Mouse (Mus musculus) stomach, postnatal 0 days (tissue): ENCODE data around the gene Pde4b. TPM values are rescaled to one million over a fixed set of nuclear protein-coding genes. Genes with fewer than 3 reads are reported as not detected.

Source experiments
- ATAC-seq: fragments of 200-750 bp; cut with Nextera tagmentation; 2 replicates; pipeline ENCODE4 v1.8.0; 2017; ENCODE audit not compliant: low FRiP score, low TSS enrichment
- DNase-seq: peaks from one replicate; pipeline ENCODE4 v3.0.0-alpha.2; 2016; ENCODE audit warnings: low spot score
- H3K27ac ChIP-seq: fragments of 300-500 bp; sonication (generic); replicated peaks from 2 replicates; pipeline ENCODE4 v1.5.1; 2014; ENCODE audit warnings: mild to moderate bottlenecking, control low read depth
- H3K27me3 ChIP-seq: fragments of 300-500 bp; sonication (generic); 2 replicates; pipeline ENCODE4 v1.6.1; 2014; ENCODE audit warnings: low read length; ENCODE audit not compliant: control insufficient read depth, insufficient read depth
- H3K36me3 ChIP-seq: fragments of 300-500 bp; sonication (generic); 2 replicates; pipeline ENCODE4 v1.6.1; 2014; ENCODE audit warnings: low read length, mixed read lengths; ENCODE audit not compliant: control insufficient read depth, insufficient read depth
- H3K4me1 ChIP-seq: fragments of 300-500 bp; sonication (generic); replicated peaks from 2 replicates; pipeline ENCODE4 v1.6.1; 2014; ENCODE audit warnings: antibody characterized with exemption; ENCODE audit not compliant: control insufficient read depth, insufficient read depth
- H3K4me2 ChIP-seq: fragments of 300-500 bp; sonication (generic); replicated peaks from 2 replicates; pipeline ENCODE4 v1.6.1; 2014; ENCODE audit warnings: low read depth, mild to moderate bottlenecking, control low read depth, moderate library complexity
- H3K4me3 ChIP-seq: fragments of 300-500 bp; sonication (generic); 2 replicates; pipeline ENCODE4 v1.5.1; 2014; ENCODE audit warnings: low read depth, low read length, control low read depth
- H3K9ac ChIP-seq: fragments of 300-500 bp; sonication (generic); 2 replicates; pipeline ENCODE4 v1.6.1; 2014; ENCODE audit warnings: mild to moderate bottlenecking, low read length, control low read depth, mixed read lengths
- H3K9me3 ChIP-seq: fragments of 300-500 bp; sonication (generic); 2 replicates; pipeline ENCODE4 v1.6.1; 2016; ENCODE audit warnings: low read length; ENCODE audit not compliant: control insufficient read depth
- CTCF ChIP-seq: IDR thresholded peaks from 2 replicates; pipeline ENCODE4 v1.5.1; 2016; ENCODE audit warnings: antibody characterized with exemption, low read depth, mild to moderate bottlenecking, moderate library complexity
- EP300 ChIP-seq: optimal IDR thresholded peaks from 2 replicates; pipeline ENCODE3; 2016; ENCODE audit warnings: antibody characterized with exemption
- WGBS: fragments of 180-500 bp; shearing (Covaris S2); extraction: QIAGEN DNeasy Blood & Tissue Kit; methylation state at CpG from one replicate; pipeline ENCODE4 v1.1.7; 2014; 5-methylcytosine and 5-hydroxymethylcytosine counted together
- polyA plus RNA-seq: library from polyadenylated mRNA; unstranded; fragments of >200 nt; fragmentation: Nextera tagmentation; extraction: Ambion mirVana; gene quantifications from 2 replicates; pipeline ENCODE4 v1.2.1, GENCODE M21; 2015

Gene Pde4b
- polyA plus RNA-seq, 1 experiment from 2014 or later = 9.1 TPM

GRCm38 (mm10) chr4:102106771-102107170 lies 19.4 kb downstream of the Pde4b start:
- TF ChIP-seq EP300 = no peak
- no peak for TF ChIP-seq CTCF
- Histone ChIP-seq H3K9me3 (no peaks in the 10 kb centered on the region), H3K36me3 (no peaks in the 10 kb centered on the region), H3K9ac (no peak overlapping the region), H3K4me3 (no peak overlapping the region), H3K27ac (no peak overlapping the region), H3K27me3 (no peaks in the 10 kb centered on the region), H3K4me1 (no peaks in the 10 kb centered on the region), H3K4me2 (no peak overlapping the region)
- no peak for DNase-seq
- ATAC-seq = no peak
- 77% methylated on average over 6 of the region's 6 CpGs for WGBS

DNA sequence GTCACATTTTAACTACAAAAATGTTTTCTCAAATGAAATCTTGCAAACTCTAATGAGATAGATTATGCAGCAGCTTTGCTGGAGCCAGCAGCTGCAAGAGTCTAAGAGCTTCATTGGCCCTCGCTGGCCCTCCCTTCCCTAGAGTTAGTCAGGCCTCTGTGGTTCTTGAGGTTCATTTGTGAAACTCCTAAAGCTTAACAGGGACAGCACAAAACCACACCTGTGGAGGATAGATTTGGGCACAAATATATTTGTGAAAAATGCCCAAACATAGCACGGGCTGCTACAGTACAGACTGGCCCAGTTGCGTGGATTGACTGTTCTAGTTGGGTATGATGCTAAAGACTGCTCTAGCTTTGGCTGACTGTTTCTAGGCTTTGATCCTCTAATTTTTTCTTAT lies 32.1 kb downstream of the Pde4b start:
- no peak overlapping the region for H3K9ac ChIP-seq
- H3K4me3 ChIP-seq = no peak overlapping the region
- H3K4me1 ChIP-seq = no peaks in the 10 kb centered on the region
- no peak overlapping the region for H3K27ac ChIP-seq
- no peak overlapping the region for H3K4me2 ChIP-seq
- no peak for ATAC-seq
- TF ChIP-seq EP300 (no peak), CTCF (no peak)
- no peaks in the 10 kb centered on the region for H3K27me3 ChIP-seq
- no peaks in the 10 kb centered on the region for H3K9me3 ChIP-seq
- no peak for DNase-seq
- 91% methylated on average over 3 of the region's 3 CpGs for WGBS
- no peaks in the 10 kb centered on the region for H3K36me3 ChIP-seq

DNA sequence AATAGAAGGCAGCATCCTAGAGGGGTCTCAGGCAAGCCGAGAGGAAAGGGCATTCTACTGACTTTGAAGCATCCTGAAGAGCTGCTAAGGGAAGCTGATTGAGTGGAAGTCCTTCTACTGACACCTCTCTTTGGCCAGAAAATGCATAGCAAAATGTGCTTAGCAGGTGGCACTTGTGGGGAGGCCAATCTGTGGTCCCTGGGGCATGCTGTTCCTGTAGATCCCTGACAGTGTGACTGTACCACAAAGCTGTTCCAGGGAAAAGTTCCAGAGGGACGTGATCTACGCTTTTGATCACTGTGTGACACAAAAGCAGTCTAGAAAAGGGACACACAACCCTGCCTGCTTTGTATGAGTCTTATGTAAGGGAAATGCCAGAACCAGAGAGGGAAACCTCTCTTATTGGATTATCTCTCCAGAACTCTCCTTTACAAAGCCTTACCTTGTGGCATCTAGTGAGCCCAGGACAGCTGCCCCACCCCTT lies 49.1 kb downstream of the Pde4b start:
- Histone ChIP-seq H3K27ac (no peak overlapping the region), H3K4me2 (no peak overlapping the region), H3K27me3 (no peaks in the 10 kb centered on the region), H3K9me3 (no peaks in the 10 kb centered on the region), H3K36me3 (no peaks in the 10 kb centered on the region), H3K4me1 (no peaks in the 10 kb centered on the region), H3K4me3 (no peak overlapping the region), H3K9ac (no peak overlapping the region)
- no peak for ATAC-seq
- no peak for TF ChIP-seq CTCF
- TF ChIP-seq EP300 = no peak
- DNase-seq = no peak
- WGBS = 68% methylated on average over 3 of the region's 3 CpGs

- DNase-seq (no peak), ATAC-seq (no peak)
- no peaks in the 10 kb centered on the region for H3K36me3 ChIP-seq
- H3K4me1 ChIP-seq = no peaks in the 10 kb centered on the region
- H3K9ac ChIP-seq = no peak overlapping the region
- H3K9me3 ChIP-seq = no peaks in the 10 kb centered on the region
- H3K4me3 ChIP-seq = no peak overlapping the region
- no peak overlapping the region for H3K27ac ChIP-seq
- no peak overlapping the region for H3K4me2 ChIP-seq
- 73% methylated on average over 4 of the region's 4 CpGs for WGBS
- H3K27me3 ChIP-seq = no peaks in the 10 kb centered on the region
- no peak for TF ChIP-seq EP300
- no peak for TF ChIP-seq CTCF
Measured at GRCm38 (mm10) chr4:102138346-102138745, 51.0 kb downstream of the Pde4b start.

DNA sequence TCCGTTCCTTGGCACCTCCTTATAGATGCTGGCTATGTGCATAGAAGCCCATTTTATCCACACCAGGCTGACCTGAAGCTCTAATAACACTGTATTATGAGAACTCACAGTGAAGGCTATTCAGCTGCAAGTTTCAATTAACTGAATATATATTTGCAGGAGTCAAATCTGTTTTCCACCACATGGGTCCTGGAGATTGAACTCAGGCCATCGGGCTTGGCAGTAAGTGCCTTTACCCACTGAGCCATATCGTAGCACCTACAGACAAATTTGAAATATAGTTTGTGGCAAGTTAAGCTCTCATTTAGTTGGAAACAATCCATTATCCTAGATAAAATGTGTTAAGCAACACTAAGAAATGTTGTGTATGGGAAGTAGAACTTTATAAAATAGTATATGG lies 53.9 kb downstream of the Pde4b start:
- WGBS = 76% methylated on average over 3 of the region's 3 CpGs
- H3K9ac ChIP-seq = no peak overlapping the region
- no peak overlapping the region for H3K27ac ChIP-seq
- no peak for ATAC-seq
- TF ChIP-seq EP300 (no peak), CTCF (no peak)
- H3K4me3 ChIP-seq = no peak overlapping the region
- no peaks in the 10 kb centered on the region for H3K36me3 ChIP-seq
- H3K4me2 ChIP-seq = no peak overlapping the region
- no peaks in the 10 kb centered on the region for H3K27me3 ChIP-seq
- no peak for DNase-seq
- no peaks in the 10 kb centered on the region for H3K9me3 ChIP-seq
- no peaks in the 10 kb centered on the region for H3K4me1 ChIP-seq

DNA sequence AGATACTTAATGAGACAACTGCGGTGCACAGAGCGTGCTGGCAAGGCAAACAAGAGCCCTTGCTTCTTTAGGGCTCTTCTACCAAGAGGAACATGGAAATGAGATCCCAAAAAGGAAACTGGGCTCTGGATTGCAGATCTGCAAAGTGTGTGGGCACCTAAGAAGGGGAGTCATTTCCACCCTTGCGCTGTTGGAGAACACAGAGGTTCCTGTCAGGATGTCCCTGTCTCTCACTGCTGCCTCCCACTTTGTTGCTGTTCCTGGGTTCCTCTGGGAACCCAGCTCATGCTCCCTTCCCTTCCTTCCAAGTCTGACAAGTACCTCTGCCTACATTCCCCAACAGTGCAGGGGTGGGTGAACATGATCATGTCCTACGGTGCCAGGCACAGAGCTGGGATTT lies 61.4 kb downstream of the Pde4b start:
- no peak for ATAC-seq
- DNase-seq = no peak
- no peaks in the 10 kb centered on the region for H3K27me3 ChIP-seq
- TF ChIP-seq CTCF (no peak), EP300 (no peak)
- no peak overlapping the region for H3K27ac ChIP-seq
- no peak overlapping the region for H3K4me2 ChIP-seq
- WGBS = 82% methylated on average over 4 of the region's 4 CpGs
- no peaks in the 10 kb centered on the region for H3K9me3 ChIP-seq
- H3K4me3 ChIP-seq = no peak overlapping the region
- H3K9ac ChIP-seq = no peak overlapping the region
- no peaks in the 10 kb centered on the region for H3K36me3 ChIP-seq
- H3K4me1 ChIP-seq = no peaks in the 10 kb centered on the region
